Mouse (Mus musculus) heart, adult 18-20 months (tissue): ENCODE measurements around the gene Pcgf6. TPM values are rescaled to one million over a fixed set of nuclear protein-coding genes. Genes with fewer than 3 reads are reported as not detected.
"Not testable (repeated sequence)": the region's sequence is repeated elsewhere in the genome, so short reads cannot be mapped to it uniquely, and the experiment has no call there.

Experiments used
- DNase-seq, 2 experiments: peaks; one replicate each; pipeline ENCODE4 v3.0.0; 2021 to 2022; ENCODE audit warnings: mixed read lengths in 1 of 2
- total RNA-seq, 2 experiments: library from RNA; stranded (reverse); gene quantifications; 2 replicates each; pipeline ENCODE4 v1.2.3; 2021

The Pcgf6 gene
- total RNA-seq, 2 experiments from 2014 or later = 2.7 to 3.7 TPM

DNA sequence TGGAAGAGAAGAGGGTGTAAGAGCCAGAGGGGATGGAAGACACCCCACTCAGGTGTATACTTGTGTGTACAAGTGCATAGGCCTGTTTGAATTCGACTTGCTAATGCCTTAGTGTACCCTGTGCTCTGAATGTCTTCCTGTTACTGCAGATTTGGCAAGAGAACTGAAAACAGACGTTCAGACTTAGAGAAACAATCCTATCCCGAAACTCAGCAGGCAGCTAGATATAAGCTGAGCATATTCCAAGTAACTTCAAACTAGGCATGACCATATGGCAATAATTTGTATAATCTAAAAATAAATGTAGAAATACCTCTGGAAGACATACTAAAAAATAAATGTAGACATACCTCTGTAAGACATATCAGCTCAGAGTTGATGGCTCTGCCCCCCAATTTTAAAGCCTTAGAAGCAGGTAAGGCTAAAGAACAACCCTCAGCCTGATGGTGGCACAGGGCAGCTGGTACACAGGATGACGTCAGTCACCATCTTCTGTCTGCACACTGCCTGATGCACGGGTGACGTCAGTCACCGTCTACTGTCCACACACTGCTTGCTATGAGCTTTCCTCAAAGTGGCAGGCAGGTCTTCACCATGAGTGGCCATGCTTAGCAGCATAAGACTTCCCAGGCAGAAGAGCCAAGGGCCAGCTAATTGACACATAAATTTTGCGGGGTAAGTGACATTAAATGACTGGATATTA, 52.4 kb downstream of the Pcgf6 start:
- no peak for DNase-seq

DNA sequence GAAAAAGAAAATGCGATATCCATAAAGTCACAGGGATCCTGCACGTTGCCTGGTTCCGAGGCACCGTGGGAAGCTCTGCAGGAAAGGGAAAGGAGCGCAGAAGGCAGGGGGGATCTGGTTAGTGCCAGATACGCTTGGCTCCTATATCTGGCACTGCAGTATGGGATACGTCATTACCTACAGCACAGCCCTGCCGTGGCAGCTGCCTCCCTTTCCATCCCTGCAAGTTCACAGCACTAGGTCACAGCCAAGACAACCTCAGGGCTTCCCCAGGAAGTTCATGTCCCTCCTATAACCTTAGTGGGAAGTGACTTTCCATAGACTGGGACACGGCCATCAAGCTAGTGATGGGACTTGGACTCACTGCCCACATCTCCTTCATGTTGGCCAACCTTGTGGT, 54.6 kb downstream of the Pcgf6 start:
- no peak for DNase-seq

DNA sequence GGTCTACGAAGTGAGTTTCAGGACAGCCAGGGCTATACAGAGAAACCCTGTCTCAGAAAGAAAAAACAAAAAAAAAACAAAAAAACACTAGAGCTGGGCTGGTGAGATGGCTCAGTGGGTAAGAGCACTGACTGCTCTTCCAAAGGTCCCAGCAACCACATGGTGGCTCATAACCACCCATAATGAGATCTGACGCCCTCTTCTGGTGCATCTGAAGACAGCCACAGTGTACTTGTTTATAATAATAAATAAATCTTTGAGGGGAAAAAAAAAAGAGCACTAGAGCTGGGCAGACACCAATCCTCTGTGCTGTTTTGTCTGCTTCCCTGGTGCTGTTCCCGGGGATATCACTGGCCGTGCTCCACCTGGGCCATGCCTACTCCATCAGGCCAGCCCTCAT, 58.4 kb downstream of the Pcgf6 start:
- not testable (repeated sequence) for DNase-seq

DNA sequence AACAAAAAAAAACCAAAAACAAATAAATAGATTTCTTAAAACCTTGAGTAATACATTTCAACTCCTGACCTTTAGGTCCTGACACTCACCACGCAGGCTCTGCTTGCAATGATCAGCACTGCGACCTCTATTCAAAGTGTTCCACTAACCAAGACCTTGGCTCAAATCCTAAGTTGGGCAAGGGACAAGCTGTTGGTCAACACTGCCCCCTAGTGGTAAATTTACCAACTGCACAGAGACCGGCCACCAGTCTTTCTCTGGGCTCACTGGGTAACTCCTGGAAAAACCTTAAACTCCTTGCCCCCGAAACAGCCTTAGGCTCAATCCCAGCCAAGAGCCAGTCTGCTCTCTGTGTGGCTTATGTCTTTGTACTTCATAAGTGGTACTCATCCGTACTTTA, 59.6 kb downstream of the Pcgf6 start:
- peak; percentile 80 to 95 for DNase-seq

DNA sequence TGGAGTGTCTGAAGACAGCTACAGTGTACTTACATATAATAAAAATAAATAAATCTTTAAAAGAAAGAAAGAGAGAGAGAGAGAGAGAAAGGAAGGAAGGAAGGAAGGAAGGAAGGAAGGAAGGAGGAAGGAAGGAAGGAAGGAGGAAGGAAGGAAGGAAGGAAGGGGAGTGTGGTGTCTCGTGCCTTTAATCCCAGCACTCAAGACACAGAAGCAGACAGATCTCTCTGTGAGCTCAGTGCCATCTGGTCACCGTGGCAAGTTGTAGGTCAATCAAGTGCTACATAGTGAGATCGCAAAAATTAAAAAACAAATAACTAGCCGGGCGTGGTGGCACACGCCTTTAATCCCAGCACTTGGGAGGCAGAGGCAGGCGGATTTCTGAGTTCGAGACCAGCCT, 60.1 kb downstream of the Pcgf6 start:
- not testable (repeated sequence) for DNase-seq

DNA sequence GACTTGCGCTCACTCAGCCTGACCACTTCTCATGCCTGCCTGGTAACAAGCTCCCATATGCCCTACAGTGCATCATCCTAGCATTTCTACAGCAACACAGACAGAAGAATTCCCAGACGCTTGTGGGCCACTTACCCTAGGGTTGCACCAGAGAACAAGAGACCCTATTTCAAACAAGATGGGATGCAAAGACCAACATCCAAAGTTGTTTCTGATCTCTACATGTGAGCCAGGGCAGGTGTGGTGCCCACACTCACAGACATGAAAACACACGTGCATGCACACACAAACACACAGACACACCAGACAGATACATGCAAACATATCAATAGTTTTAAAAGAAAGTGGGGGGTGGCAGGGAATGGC, 60.6 kb downstream of the Pcgf6 start:
- no peak for DNase-seq

DNA sequence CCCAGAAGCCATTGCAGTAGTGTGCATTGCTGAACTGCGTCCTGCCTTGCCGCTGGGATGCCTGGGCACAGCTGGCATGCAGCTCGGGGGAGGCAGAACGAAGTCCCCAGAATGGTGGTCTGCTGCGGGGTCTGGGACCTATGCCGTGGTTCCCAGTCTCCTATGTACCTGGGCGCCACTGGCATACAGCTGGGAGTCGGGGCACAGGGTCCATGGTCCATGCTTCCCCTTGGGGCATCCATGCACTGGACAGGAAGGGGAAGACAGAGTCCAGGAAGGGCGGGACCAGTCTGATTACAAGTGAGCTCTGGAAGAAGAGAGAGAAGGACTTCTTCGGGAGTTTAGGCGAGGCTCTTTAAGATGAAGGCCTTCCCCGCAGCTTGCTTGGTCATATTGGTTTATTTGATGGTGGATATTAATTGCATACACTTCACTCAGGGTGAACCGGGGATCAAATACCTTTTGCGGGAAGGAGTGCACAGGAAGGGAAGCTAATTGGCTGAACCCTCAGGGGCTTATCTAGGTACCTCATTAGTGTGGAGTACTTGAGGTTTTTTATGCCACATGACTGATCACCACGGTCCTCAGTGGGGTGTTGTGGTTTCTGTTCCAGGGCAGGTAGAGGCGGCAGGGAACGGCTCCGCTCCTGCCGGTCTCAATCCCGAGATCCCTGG, 61.1 kb downstream of the Pcgf6 start:
- DNase-seq = no peak

DNA sequence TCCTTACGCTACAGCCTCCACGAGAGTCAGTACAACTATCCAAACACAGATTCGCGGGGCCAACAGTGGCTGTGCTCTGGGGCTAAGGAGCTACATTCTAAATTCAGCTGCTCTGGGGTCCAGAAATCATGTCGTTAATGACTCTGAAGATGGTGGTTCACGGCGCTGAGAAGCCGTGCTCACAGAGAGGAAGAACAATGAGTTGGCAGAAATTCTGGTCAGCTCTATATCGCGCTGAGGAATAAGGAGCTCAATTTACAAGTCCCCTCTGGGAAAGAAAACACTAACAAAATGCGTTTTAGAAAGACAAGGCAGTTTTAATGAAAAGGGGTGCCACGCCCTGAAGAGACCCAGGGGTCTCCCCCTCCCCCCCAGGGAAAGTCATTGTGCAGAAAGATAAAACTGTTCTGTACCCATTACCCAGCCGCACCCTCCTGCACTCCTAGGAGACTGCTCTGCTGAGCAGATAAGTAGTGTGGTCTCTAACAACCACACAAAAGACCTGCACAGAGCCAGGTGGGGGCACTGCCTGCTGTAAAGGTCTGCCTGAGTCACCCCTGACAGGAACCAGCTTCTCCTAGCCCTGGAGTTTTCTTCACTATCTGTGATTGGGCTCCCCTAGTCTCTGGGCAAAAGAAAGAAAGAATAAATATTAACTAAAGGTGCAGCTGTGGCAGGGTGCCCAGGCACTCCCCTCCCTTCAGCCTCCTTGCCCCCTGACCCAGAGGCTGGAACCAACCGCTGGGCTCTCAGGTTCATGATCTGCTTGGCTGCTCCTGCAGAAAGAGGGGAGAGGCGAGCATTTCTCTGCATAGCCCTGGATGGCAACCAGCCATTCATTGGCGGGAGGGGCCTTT, 62.2 kb downstream of the Pcgf6 start:
- DNase-seq = no peak

DNA sequence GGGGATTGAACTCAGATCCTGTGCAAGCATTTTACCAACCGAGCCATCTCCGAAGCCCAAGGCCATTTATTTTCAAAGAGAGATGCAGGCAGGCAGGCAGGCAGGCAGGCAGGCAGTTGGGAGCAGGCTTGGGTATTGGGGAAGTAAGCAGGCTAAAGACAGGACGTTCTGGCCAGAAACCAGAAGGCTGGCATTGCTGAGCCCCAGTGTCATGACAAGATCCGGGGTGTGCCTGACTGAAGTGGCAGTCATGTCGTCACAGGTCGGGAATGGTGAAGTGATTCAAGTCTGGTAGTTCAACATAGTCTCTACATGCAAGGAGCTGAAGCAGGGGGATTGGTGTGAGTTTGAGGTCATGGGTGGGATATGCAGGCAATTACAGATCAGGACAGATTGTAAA, 63.1 kb downstream of the Pcgf6 start:
- peak; percentile 50 to 72 for DNase-seq

DNA sequence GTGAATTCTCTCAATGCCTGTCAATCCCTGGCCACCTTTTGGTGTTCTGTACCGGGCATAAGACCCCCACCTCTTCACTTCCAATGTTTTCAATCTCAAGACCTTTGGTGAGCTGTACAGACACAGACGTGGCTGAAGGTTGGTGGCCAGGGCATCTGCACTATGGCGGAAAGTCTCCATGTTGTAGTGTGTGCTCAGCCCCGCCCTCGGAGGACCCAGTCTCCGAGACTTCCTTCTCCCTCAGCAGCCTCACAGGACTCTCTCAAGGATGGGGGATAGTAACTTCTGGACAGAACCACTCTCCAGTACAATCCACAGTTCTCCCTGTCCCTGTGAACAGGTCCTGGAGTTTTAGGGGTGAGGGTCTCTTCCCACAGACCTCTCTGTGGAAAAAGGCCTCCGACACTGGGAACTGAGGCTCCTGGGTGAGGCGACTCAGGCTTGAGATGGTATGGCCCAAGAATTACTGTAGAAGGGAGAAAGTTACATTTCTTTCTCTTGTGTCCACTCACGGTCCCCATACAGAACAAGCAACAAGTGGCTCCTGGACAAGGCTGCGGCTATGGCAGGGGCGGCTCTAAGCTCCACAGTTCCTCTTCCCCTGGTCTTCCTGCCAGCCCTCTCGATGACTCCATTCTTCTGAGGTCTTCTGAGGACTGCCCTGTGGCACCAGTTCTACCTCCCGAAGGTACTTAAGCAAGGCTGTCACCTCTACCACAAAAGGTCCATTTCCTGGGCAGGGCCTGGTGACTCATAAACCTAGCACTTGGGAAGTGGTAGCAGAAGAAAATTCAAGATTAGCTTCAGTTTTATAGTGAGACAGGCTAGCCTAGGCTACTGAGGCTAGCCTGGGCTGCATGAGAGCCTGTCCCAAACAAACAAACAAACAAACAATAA, 65.7 kb downstream of the Pcgf6 start:
- no peak for DNase-seq

DNA sequence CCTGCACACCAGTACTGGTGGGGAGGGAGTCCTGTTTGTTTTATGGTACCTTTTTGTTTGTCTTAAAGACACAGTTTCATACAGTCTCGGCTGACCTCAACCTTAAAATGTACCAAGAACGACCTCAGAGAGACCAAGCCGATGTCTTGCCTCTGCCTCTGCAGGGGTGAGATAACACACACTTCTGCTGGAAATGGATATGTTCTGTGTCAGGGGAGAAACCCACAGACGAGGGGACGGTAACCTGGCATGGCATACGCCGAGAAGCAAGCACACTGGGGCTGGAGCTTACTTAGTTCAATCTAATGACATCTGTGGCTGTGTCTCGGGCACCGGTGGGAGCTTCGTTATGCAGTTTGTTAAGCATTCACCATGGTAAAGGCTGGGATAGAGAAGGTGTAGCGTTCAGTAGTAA, 66.7 kb downstream of the Pcgf6 start:
- no peak for DNase-seq

Other genes starting within 250 kb of the Pcgf6 start
- gene Ina, start 36.2 kb downstream of the Pcgf6 start, total RNA-seq = not detected
- 10 to 100 TPM; 63.6 to 64.0 TPM for gene Nt5c2, start 35.8 kb downstream of the Pcgf6 start, total RNA-seq
- gene Taf5, start 16.8 kb upstream of the Pcgf6 start, total RNA-seq = 1 to 10 TPM; 2.4 to 2.6 TPM
- gene Usmg5, start 39.7 kb upstream of the Pcgf6 start, total RNA-seq = 1,000 to 10,000 TPM; 2,301 to 2,526 TPM
- gene Pdcd11, start 39.9 kb upstream of the Pcgf6 start, total RNA-seq = 10 to 100 TPM; 11.2 to 12.9 TPM
- 1 to 10 TPM; 3.9 to 6.1 TPM for gene Calhm2, start 87.4 kb upstream of the Pcgf6 start, total RNA-seq
- not detected for gene Calhm1, start 93.3 kb upstream of the Pcgf6 start, total RNA-seq
- not detected for gene Calhm3, start 106.9 kb upstream of the Pcgf6 start, total RNA-seq
- 1 to 10 TPM; 1.9 TPM for gene Neurl1a, start 127.9 kb upstream of the Pcgf6 start, total RNA-seq